Comparison of ENCODE assay signal across 9 mouse cellular contexts in genomic region chr8:95099009-95099408, GRCm38 (mm10). TPM values are rescaled to one million over a fixed set of nuclear protein-coding genes. Genes with fewer than 3 reads are reported as not detected.
DNase-seq lines count a peak whose midpoint lies in the region; ATAC-seq and TF ChIP-seq lines count a peak whose summit lies in the region.
"Had no signal": no experiment of that assay in that cellular context is flagged by ENCODE, and none has a peak within 500 bp of the region (broad histone marks: within the 10 kb centered on the region; RNA-seq: fewer than 3 reads in every experiment).

No protein-coding gene starts in this region.

- peak; percentile 54; the same call in 1 of the 2 replicates for ATAC-seq in erythroblast, adult 5-6 weeks (replicated peaks; ENCODE audit: low FRiP score, poor library complexity, severe bottlenecking)

- DNase-seq in adrenal gland, postnatal 36 days: peak; percentile 85 to 88
- DNase-seq in heart, postnatal 25 days (ENCODE audit: low spot score): peak; percentile 33
- peak; percentile 52 to 56 for DNase-seq in layer of hippocampus, adult 2 months (ENCODE audit: low spot score in 2 of 2)
- peak; percentile 69 for DNase-seq in lung, postnatal 25 days (ENCODE audit: low spot score)
- peak; percentile 44 for DNase-seq in retina, postnatal 7 days (ENCODE audit: low read depth, low spot score)
- DNase-seq in c-Kit-positive CD71-positive TER-119-positive erythroid progenitor cells, embryonic 14.5 days (ENCODE audit: low spot score): no peak

- no peak overlapping the region for H3K27ac ChIP-seq in layer of hippocampus, adult 2 months
- H3K27ac ChIP-seq: heart, embryonic 13.5 days had no signal

- no peaks in the 10 kb centered on the region for H3K27me3 ChIP-seq in E14TG2a.4 (ENCODE audit: insufficient read depth, low read length)
- H3K27me3 ChIP-seq: heart, embryonic 13.5 days had no signal

- intact Hi-C loops in heart, postnatal 25 days (cut with DNase I): loop anchor here (1.0 kb wide), 1 partner anchor 105 kb away; no protein-coding TSS in a partner anchor

- peaks cover 100% of the 10 kb centered on the region for H3K36me3 ChIP-seq in E14TG2a.4 (ENCODE audit: insufficient read depth, low read length)

- peaks cover 26% of the 10 kb centered on the region for H3K4me1 ChIP-seq in E14TG2a.4 (replicated peaks; ENCODE audit: low read depth, low read length)
- H3K4me1 ChIP-seq: heart, embryonic 13.5 days had no signal

- peak; percentile 95 for TF ChIP-seq CTCF in E14TG2a.4 (conservative IDR thresholded peaks at IDR 0.05; ENCODE audit: low read length)
- TF ChIP-seq CTCF in layer of hippocampus, adult 2 months (conservative IDR thresholded peaks at IDR 0.05): peak; percentile 99

- H3K4me3 ChIP-seq in E14TG2a.4 (replicated peaks; ENCODE audit: low read length): no peak overlapping the region
- no peak overlapping the region for H3K4me3 ChIP-seq in layer of hippocampus, adult 2 months
- H3K4me3 ChIP-seq: heart, embryonic 13.5 days had no signal

- H3K9me3 ChIP-seq in E14TG2a.4 (ENCODE audit: low read length): no peaks in the 10 kb centered on the region
- H3K9me3 ChIP-seq: heart, embryonic 13.5 days had no signal

RNA-seq across cellular contexts. Expression of gene Katnb1, which starts 18.0 kb away (rescaled TPM):
- 10 to 100 TPM; 10.6 to 11.2 TPM for total RNA-seq in adrenal gland, postnatal 36 days (2021)
- total RNA-seq in erythroblast, adult 5-6 weeks (2015; ENCODE audit: low replicate concordance): 1.7 and 1.9 TPM in 2 replicates
- 9.1 and 12.3 TPM in 2 replicates for total RNA-seq in erythroblast, adult 5-6 weeks (2017; ENCODE audit: low replicate concordance)
- total RNA-seq in heart, postnatal 25 days (2021): 1 to 10 TPM; 5.5 to 6.8 TPM
- total RNA-seq in layer of hippocampus, adult 2 months (2021): 10 to 100 TPM; 33.9 to 45.9 TPM

RNA-seq across cellular contexts. Expression of gene Drc7, which starts 44.1 kb away (rescaled TPM):
- total RNA-seq in adrenal gland, postnatal 36 days (2021): not detected
- not detected in 2 replicates for total RNA-seq in erythroblast, adult 5-6 weeks (2015; ENCODE audit: low replicate concordance)
- 1.3 TPM in 1 of 2 replicates, not detected in the other for total RNA-seq in erythroblast, adult 5-6 weeks (2017; ENCODE audit: low replicate concordance)
- total RNA-seq in heart, postnatal 25 days (2021): not detected
- 1 to 10 TPM; 1.0 to 2.2 TPM for total RNA-seq in layer of hippocampus, adult 2 months (2021)
